Mouse (Mus musculus): ENCODE measurements at regions not wholly inside any gene's neighbourhood (a gene's known extent, or its start where the extent isn't known, plus 50 kb on each side); places are given as distances from the start of the nearest gene placed in this dataset.

DNA sequence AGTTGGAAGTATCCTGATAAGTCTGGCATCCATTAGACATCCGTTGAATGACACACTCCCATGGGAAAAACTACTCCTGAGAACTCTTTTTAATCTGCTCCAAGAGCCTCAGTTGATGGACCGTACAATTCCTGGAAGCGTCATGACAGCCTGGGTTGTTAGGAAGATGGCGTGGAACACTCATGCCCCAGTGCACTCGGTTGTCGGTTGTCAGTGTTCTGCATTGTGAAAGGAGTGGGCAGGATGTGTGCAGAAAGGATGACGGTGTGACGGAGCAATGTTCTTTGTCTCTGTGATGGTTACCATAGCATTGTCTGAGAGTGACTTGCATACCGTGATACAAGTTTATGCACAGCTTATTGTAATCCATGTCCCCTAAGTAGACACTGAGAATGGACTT, 164.4 kb downstream of the Slc30a10 start:
- no peak for DNase-seq (ENCODE audit: low spot score in 2 of 2)

- no peak for DNase-seq (ENCODE audit: low spot score in 2 of 2)
These were observed 173.8 kb downstream of the Slc30a10 start for GRCm38 (mm10) chr1:185628401-185628800.

DNA sequence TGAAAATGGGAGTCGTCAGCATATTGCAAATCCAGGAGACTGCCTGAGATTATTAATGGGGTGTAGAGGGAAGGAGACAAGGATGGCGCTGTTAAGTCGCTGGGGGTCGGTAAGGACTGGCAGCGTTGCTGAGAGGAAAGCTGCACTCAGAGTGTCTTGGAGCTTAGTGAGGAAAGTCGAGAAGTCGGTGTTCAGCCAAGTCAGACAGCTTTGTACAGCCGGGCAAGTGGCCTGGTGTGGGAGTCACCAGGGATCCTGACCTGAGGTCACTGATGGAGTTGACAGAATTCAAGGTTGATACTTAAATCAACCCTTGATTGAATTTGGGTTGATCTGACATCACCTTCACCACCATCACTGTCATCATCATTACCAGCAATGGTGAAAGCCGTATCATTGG, 175.3 kb downstream of the Slc30a10 start:
- no peak for DNase-seq (ENCODE audit: low spot score in 2 of 2)

GRCm38 (mm10) chr1:185638631-185639030, 184.0 kb downstream of the Slc30a10 start:
- no peak for DNase-seq (ENCODE audit: low spot score in 2 of 2)

GRCm38 (mm10) chr1:185639486-185639885, 184.8 kb downstream of the Slc30a10 start:
- no peak for DNase-seq (ENCODE audit: low spot score in 2 of 2)

- no peak for DNase-seq (ENCODE audit: low spot score in 2 of 2)
These were observed 189.4 kb downstream of the Slc30a10 start for GRCm38 (mm10) chr1:185644026-185644425.

DNA sequence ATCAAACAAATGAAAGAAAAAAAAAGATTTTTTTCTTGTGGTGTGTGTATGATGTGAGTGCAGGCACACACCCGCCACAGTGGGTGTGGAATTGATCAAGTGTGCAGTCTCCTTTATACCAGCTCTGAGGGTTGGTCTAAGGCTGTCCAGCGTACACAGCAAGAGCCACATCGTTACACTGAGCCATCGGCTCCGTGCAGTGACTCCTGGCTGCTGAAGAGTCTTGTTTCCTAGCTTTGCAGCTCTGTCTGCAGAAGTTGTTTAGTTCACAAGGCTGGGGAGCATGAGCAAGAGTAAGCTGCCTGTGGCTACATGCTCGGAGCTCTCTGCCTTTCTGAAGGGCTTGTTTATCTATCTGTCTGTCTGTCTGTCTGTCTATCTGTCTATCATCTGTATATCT, 193.5 kb downstream of the Slc30a10 start:
- no peak for DNase-seq (ENCODE audit: low spot score in 2 of 2)

DNA sequence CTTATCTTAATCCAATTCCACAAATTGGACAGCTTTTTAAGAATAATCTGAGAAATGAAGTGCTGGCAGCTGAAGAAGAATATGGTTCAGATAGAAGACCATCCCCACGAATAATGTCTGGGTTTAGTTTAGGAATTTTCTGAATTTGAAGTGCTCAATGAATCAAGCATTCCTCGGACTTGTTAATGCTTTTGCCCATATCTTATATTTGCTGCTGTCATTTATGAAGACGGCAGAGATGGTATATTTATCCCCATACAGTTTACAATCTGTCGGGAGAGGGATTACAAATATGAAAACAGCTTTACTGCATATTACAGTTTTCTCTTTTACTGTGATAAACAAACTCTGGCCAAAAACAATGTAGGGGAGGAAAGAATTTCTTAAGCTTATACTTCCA, 194.3 kb downstream of the Slc30a10 start:
- DNase-seq (ENCODE audit: low spot score in 2 of 2): no peak

- no peak for DNase-seq (ENCODE audit: low spot score in 2 of 2)
These were observed 196.3 kb downstream of the Slc30a10 start for GRCm38 (mm10) chr1:185650926-185651325.

DNA sequence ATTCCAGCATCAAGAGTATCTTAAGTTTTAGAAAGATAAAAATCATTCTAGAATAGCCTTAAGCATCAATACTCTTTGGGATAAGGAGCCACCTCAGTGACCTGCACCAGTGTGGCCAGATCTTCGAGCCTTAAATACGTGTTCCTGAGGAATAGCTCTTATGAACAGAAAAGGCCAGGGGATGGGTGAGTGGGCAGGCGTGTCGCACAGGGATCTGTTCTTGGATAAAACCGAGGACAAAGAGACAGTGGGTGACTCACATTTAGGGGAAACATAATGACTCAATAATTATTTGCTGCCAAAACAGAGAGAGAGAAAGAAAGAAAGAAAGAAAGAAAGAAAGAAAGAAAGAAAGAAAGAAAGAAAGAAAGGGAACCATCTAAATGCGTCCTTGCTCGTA, 200.4 kb downstream of the Slc30a10 start:
- no peak for DNase-seq (ENCODE audit: low spot score in 2 of 2)

GRCm38 (mm10) chr1:185655461-185655860, 200.8 kb downstream of the Slc30a10 start:
- DNase-seq (ENCODE audit: low spot score in 2 of 2): no peak

DNA sequence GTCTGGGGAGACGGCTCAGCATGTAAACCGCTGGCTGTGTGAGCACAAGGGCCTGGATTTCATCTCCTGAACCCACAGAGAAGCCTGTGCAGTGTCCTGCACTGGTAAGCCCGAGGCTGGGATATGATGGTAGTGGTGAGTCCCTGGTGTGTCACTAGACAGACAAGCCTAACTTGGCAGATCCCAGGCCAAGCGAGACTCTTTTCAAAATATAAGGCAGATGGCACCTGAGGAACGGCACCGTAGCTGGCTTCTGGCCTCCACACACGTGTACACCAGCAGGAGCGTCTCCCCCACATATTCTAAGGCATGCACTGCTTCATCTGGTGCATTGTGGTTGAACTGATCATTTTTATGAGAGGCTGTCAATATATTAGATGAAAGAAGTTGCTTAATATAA, 202.6 kb downstream of the Slc30a10 start:
- DNase-seq (ENCODE audit: low spot score in 2 of 2): no peak

GRCm38 (mm10) chr1:185659476-185659875, 204.8 kb downstream of the Slc30a10 start:
- DNase-seq (ENCODE audit: low spot score in 2 of 2): no peak

- no peak for DNase-seq (ENCODE audit: low spot score in 2 of 2)
These were observed 207.7 kb downstream of the Slc30a10 start for GRCm38 (mm10) chr1:185662336-185662735.

DNA sequence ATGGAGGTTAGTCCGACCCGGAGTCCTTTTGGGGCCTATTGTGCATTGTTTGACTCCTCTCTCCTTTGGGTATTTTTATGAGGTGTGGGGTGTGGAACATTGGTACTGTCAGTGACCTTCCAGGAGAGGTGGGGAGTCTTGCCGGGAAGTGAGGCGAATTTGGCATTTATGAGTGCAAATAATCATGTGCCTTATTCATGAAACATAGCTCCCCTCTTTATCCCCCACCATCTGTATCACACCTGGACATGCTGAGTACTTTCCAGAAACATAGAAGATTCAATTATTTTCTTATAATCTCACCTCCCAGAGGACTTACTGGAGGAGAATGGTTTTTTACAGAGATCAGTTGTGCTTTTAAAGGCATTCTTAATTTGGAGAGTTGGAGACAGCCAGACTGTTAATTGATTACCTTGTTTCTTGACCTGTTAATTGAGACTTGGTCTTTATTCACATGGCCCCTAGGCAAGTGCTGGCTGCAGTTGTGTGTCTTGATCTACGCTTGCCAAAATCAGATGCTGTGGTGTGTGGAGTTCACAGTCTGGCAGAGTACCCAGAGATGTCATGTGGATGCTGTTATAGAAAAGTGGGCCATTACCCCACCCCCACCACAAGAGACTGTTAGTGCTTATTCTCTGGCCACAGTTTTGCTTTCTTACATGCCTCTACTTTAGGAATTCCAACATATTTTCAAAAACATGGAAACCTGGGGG, 215.5 kb downstream of the Slc30a10 start:
- DNase-seq (ENCODE audit: low spot score in 2 of 2): no peak

DNA sequence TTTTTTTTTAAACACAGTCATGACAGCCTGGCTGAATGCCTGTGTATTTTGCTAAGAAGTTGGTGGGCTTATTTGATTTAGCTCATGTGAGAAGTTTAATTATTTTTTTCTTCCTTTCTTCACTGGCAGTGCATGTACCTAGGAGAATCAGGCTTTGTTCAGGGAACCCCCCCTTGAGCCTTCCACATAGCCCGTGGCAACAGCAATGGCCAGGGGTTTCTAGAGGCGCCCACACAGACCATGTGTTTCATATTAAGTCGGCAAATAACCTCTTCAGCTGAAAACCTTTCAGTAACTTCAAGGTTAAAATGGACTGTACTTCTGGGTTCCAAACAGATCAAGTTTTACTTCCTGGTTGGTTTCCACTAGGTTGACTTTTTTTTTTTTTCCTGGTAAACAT, 218.3 kb downstream of the Slc30a10 start:
- no peak for DNase-seq (ENCODE audit: low spot score in 2 of 2)

DNA sequence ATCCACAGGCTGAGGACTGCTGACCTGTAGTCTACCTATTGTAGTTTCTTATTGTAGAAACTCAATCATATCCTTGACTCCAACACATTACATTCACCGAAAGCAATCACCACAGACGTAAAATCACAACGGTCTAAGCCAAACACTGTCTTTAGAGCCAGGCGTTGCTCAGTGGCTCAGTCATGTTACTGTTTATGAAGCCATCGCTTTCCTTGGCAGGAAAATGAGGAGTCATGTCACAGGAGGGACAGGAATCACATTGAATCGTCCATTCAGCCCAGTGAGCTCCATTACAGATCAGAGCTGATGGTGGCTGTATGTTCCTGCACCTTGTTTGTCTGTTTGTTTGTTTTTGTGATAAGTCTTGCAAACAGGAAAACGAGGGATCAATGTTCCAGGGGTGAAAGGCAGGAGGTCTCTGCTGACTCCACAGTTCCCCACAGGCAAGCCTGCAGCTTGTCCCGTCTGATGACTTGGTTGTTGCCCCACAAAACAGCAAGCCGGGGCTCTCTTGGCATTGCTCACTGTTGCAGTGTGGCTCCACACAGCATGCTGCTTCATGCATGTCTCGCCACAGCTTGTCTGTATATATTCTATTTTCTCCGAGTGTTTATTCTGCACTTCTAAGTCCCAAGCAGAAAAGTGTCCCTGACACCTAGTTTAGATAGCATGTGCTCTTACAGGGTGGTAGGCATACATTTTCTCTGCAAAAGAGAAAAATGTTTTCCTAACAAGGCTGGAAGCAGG, 221.2 kb downstream of the Slc30a10 start:
- DNase-seq (ENCODE audit: low spot score in 2 of 2): no peak

GRCm38 (mm10) chr1:185681610-185682457, 227.2 kb downstream of the Slc30a10 start:
- DNase-seq (ENCODE audit: low spot score in 2 of 2): peak; percentile 69 to 88

GRCm38 (mm10) chr1:185682458-185682750, 227.8 kb downstream of the Slc30a10 start:
- DNase-seq (ENCODE audit: low spot score in 2 of 2): no peak

GRCm38 (mm10) chr1:185684638-185685037, 230.0 kb downstream of the Slc30a10 start:
- no peak for DNase-seq (ENCODE audit: low spot score in 2 of 2)

DNA sequence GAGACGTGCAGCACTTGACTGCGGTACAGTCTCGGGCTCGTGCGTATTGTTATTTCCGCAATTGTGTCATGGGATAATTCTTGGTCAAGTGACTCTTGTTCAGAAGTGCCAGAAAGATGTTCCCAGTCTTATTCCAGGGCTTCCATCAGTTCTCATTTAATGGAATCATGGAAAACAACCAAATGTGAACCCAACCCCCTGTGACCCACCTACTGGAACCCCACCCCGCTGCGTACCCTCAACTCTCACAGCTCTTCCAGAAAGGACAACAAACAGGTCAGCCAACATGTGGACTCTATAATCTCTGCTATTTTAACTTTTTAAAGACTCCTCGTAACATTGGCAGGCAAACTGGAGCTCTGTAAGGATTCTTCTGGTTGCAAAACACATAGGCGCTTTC, 233.9 kb downstream of the Slc30a10 start:
- DNase-seq (ENCODE audit: low spot score in 2 of 2): no peak

DNA sequence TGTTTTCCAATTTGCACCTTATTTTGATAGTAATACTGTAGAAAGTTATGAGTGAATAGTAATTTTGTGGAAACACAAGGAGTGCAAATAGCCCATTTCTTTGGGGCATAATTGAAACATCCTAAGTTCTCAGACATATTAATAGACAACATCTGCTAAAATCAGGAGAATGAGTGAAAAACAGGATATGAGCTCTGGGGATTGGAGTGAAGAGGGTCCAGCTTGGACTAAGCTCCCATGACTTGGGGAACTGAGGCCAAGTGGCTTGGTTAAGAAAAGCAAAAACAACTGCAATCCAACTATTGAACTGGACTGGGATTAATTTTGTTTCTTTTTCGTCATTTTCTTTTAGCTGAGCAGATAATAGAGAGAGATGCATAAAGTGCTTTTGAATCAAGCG, 240.7 kb downstream of the Slc30a10 start:
- DNase-seq (ENCODE audit: low spot score in 2 of 2): no peak

DNA sequence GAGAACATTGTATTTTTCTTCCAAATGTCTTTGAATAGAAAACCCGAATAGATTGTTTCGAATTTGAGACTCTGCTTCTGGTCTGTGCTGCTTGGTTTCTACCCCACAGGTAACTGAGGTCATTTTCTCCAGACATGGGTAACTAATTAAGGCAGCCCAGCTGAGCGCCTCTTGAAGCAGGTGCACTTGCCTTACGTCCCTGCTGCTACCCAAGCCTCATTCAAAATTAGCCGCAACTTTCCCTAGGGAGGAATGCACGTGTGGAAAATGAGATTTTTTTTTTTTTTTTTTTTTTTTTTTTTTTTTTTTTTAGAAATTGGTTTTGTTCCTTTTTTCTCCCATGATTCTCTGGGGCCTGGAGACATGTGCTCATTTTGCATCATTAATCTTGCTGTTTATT, 245.1 kb downstream of the Slc30a10 start:
- DNase-seq (ENCODE audit: low spot score in 2 of 2): no peak
